Mouse (Mus musculus) kidney, postnatal 36 days (tissue): ENCODE results near the gene Map2k6.
A peak's percentile ranks its signal among the peaks of the same experiment; 100 is the strongest.

Experiments used
- DNase-seq, 2 experiments: peaks; one replicate each; pipeline ENCODE4 v3.0.0; 2021 to 2022; ENCODE audit warnings: mixed read lengths in 2 of 2

Map2k6 gene

GRCm38 (mm10) chr11:110566307-110566706 is 167.4 kb downstream of the Map2k6 start:
- DNase-seq, result no peak

- DNase-seq, result peak; percentile 51 to 83
Observed at GRCm38 (mm10) chr11:110572548-110572947, 173.6 kb downstream of the Map2k6 start.
